Mouse (Mus musculus): ENCODE results near the gene Arhgef17. TPM values are rescaled to one million over a fixed set of nuclear protein-coding genes. Genes with fewer than 3 reads are reported as not detected.

Arhgef17 gene
- 6.8 and 8.0 TPM in 2 replicates for polyA plus RNA-seq (2012; rRNA removed)

- Histone ChIP-seq H3K36me3 (ENCODE audit: control insufficient read depth, insufficient read depth, low read length) (no peaks in the 10 kb centered on the region), H3K27ac (ENCODE audit: insufficient read depth, low read depth, low read length) (peak within 1 kb of the TSS; percentile 55)
- 2% methylated on average over 35 of the region's 35 CpGs for WGBS
These were observed at the start of gene Arhgef17 for GRCm38 (mm10) chr7:100931926-100932480. Gene Arhgef17 (minus strand): TSS chr7:100932107.

GRCm38 (mm10) chr7:100979175-100979574 is 47.3 kb upstream of the Arhgef17 start:
- no peak overlapping the region for H3K27ac ChIP-seq (ENCODE audit: insufficient read depth, low read depth, low read length)
- TF ChIP-seq CTCF (IDR thresholded peaks at IDR 0.05; ENCODE audit: extremely low read depth, insufficient read length, insufficient replicate concordance, low read depth, low read length) (no peak), POLR2A (IDR thresholded peaks at IDR 0.05; ENCODE audit: low read depth, low read length) (no peak)
- no peak overlapping the region for H3K4me3 ChIP-seq (ENCODE audit: low read depth, low read length)
- H3K27me3 ChIP-seq (ENCODE audit: control insufficient read depth, insufficient read depth, low read length) = no peaks in the 10 kb centered on the region
- no peaks in the 10 kb centered on the region for H3K36me3 ChIP-seq (ENCODE audit: control insufficient read depth, insufficient read depth, low read length)
- WGBS = 22% methylated on average over 2 of the region's 2 CpGs
- H3K4me1 ChIP-seq (ENCODE audit: control insufficient read depth, insufficient read depth, insufficient read length, low read length) = peaks cover 15% of the 10 kb centered on the region

More at GRCm38 (mm10) chr7:100931926-100932480, at the start of gene Arhgef17:
- Histone ChIP-seq H3K4me1 (ENCODE audit: control insufficient read depth, insufficient read depth, insufficient read length, low read length) (peaks cover 3% of the 10 kb centered on the region), H3K27me3 (ENCODE audit: control insufficient read depth, insufficient read depth, low read length) (peaks cover 19% of the 10 kb centered on the region), H3K4me3 (ENCODE audit: low read depth, low read length) (peak within 1 kb of the TSS; percentile 65)
- no peak for TF ChIP-seq CTCF (IDR thresholded peaks at IDR 0.05; ENCODE audit: extremely low read depth, insufficient read length, insufficient replicate concordance, low read depth, low read length)
- peak; percentile 32; the same call in 1 of the 2 replicates for TF ChIP-seq POLR2A (IDR thresholded peaks at IDR 0.05; ENCODE audit: low read depth, low read length)

- Histone ChIP-seq H3K27ac (ENCODE audit: insufficient read depth, low read depth, low read length) (no peak overlapping the region), H3K4me3 (ENCODE audit: low read depth, low read length) (no peak overlapping the region), H3K27me3 (ENCODE audit: control insufficient read depth, insufficient read depth, low read length) (no peaks in the 10 kb centered on the region), H3K36me3 (ENCODE audit: control insufficient read depth, insufficient read depth, low read length) (no peaks in the 10 kb centered on the region), H3K4me1 (ENCODE audit: control insufficient read depth, insufficient read depth, insufficient read length, low read length) (peaks cover 20% of the 10 kb centered on the region)
- 83% methylated on average over 5 of the region's 5 CpGs for WGBS
- TF ChIP-seq POLR2A (IDR thresholded peaks at IDR 0.05; ENCODE audit: low read depth, low read length) = no peak
- no peak for TF ChIP-seq CTCF (IDR thresholded peaks at IDR 0.05; ENCODE audit: extremely low read depth, insufficient read length, insufficient replicate concordance, low read depth, low read length)
These were observed 46.3 kb upstream of the Arhgef17 start for GRCm38 (mm10) chr7:100978171-100978570.

GRCm38 (mm10) chr7:100974135-100974903 is 42.4 kb upstream of the Arhgef17 start, which contains the start of gene P2ry6:
Gene P2ry6 (minus strand): TSS chr7:100974649.
- Histone ChIP-seq H3K4me3 (ENCODE audit: low read depth, low read length) (peak within 1 kb of the TSS; percentile 68), H3K4me1 (ENCODE audit: control insufficient read depth, insufficient read depth, insufficient read length, low read length) (peaks cover 18% of the 10 kb centered on the region), H3K36me3 (ENCODE audit: control insufficient read depth, insufficient read depth, low read length) (no peaks in the 10 kb centered on the region), H3K27me3 (ENCODE audit: control insufficient read depth, insufficient read depth, low read length) (no peaks in the 10 kb centered on the region), H3K27ac (ENCODE audit: insufficient read depth, low read depth, low read length) (peak within 1 kb of the TSS; percentile 34; the same call in 1 of the 2 replicates)
- TF ChIP-seq CTCF (IDR thresholded peaks at IDR 0.05; ENCODE audit: extremely low read depth, insufficient read length, insufficient replicate concordance, low read depth, low read length) (no peak), POLR2A (IDR thresholded peaks at IDR 0.05; ENCODE audit: low read depth, low read length) (no peak)
- 8% methylated on average over 36 of the region's 36 CpGs for WGBS

- peaks cover 16% of the 10 kb centered on the region for H3K4me1 ChIP-seq (ENCODE audit: control insufficient read depth, insufficient read depth, insufficient read length, low read length)
- H3K36me3 ChIP-seq (ENCODE audit: control insufficient read depth, insufficient read depth, low read length) = no peaks in the 10 kb centered on the region
- no peak overlapping the region for H3K27ac ChIP-seq (ENCODE audit: insufficient read depth, low read depth, low read length)
- WGBS = 68% methylated on average over 3 of the region's 3 CpGs
- TF ChIP-seq CTCF (IDR thresholded peaks at IDR 0.05; ENCODE audit: extremely low read depth, insufficient read length, insufficient replicate concordance, low read depth, low read length) = no peak
- no peak for TF ChIP-seq POLR2A (IDR thresholded peaks at IDR 0.05; ENCODE audit: low read depth, low read length)
- H3K4me3 ChIP-seq (ENCODE audit: low read depth, low read length) = no peak overlapping the region
- H3K27me3 ChIP-seq (ENCODE audit: control insufficient read depth, insufficient read depth, low read length) = no peaks in the 10 kb centered on the region
These were observed 41.0 kb upstream of the Arhgef17 start for GRCm38 (mm10) chr7:100972875-100973274.

GRCm38 (mm10) chr7:100968874-100969659 is 37.2 kb upstream of the Arhgef17 start:
- Histone ChIP-seq H3K27me3 (ENCODE audit: control insufficient read depth, insufficient read depth, low read length) (no peaks in the 10 kb centered on the region), H3K4me3 (ENCODE audit: low read depth, low read length) (no peak overlapping the region), H3K4me1 (ENCODE audit: control insufficient read depth, insufficient read depth, insufficient read length, low read length) (peaks cover 10% of the 10 kb centered on the region), H3K36me3 (ENCODE audit: control insufficient read depth, insufficient read depth, low read length) (no peaks in the 10 kb centered on the region), H3K27ac (ENCODE audit: insufficient read depth, low read depth, low read length) (no peak overlapping the region)
- TF ChIP-seq CTCF (IDR thresholded peaks at IDR 0.05; ENCODE audit: extremely low read depth, insufficient read length, insufficient replicate concordance, low read depth, low read length) (no peak), POLR2A (IDR thresholded peaks at IDR 0.05; ENCODE audit: low read depth, low read length) (no peak)
- WGBS = 82% methylated on average over 10 of the region's 10 CpGs

Data from small intestine, adult 2 months (tissue).